Mouse (Mus musculus) gastrocnemius, postnatal 10 days (tissue): Measurements from ENCODE around the gene Tnfaip2. TPM values are rescaled to one million over a fixed set of nuclear protein-coding genes. Genes with fewer than 3 reads are reported as not detected.
A peak's percentile ranks its signal among the peaks of the same experiment; 100 is the strongest.

Experiments used
- DNase-seq: peaks from one replicate; pipeline ENCODE4 v3.0.0; 2021; ENCODE audit warnings: mixed read lengths
- total RNA-seq, 2 experiments: library from RNA; stranded (reverse); gene quantifications; 2 replicates each; pipeline ENCODE4 v1.2.3; 2021

The Tnfaip2 gene
- total RNA-seq, 2 experiments from 2014 or later, result 37.0 to 47.7 TPM

DNA sequence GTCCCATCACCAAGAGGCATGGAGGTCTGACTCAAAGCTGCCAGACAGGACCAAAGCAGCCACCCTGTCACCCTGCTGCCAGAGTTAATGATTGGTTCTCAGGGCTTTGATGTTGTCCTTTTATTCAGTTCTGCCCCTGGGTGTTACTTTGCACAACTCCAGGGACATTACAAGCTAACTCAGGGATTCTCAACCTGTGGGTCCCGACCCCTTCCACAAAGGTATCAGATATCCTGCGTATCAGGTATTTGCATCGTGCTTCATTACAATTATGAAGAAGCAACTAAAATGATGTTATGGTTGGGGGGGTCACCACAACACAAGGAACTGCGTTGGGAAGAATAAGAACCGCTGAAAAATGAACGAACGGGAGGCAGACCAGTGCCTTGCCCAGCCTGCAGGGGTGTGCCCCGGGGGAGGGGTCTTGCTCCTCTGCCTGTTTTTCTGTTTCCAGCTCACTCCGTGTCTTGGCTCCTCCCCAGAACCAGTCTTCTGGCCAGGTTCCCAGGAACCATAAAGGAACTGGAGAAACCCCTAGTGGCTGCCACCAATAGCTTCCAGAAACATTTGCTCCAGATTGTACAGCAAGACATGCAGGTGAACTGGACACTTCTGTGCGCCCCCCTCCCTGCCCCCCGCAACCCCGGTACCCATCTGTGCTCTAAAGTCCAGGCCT is 14.7 kb upstream of the Tnfaip2 start:
- no peak for DNase-seq

- no peak for DNase-seq
Observed at GRCm38 (mm10) chr12:111428364-111428763, 13.9 kb upstream of the Tnfaip2 start.

- peak; percentile 60 for DNase-seq
Observed at GRCm38 (mm10) chr12:111428961-111429911, 13.0 kb upstream of the Tnfaip2 start.

DNA sequence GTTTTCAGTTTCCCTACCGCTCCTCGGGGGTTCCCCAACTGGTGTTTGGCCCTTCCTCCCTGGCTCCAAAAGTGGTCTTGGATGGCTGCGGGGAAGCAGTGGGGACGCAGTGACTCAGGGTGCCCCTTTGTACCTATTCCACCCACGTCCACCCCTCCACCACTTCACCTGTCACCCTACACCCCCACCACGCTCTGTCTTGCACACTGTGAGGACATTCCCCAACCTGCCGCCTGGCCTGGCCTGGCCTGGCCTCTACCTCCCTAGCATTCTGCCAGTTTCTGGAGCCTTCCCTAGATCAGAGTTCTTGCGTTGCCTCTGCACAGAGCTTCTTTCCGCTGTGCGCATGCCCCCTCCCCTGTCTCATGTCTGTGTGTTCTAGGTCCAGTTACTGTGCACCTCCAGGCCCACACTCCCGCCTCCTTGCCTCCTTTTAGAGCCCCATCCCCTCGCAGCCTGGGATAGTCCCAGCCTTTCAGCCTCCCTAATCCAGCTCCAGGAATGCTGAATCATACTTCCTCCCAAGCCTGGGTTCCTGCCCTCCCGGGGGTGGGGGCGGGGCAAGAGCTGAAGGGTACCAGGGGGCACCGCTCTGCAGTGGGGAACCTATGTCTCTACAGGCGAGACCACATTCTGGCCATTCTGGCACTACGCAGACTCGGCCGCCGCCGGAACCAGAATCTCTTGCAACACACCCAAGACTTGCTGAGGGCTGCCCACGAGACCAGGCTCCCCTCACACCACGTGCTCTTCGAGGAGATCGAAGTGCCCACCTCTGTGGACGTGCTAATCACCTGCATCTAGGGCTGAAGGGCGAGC is 12.0 kb upstream of the Tnfaip2 start:
- DNase-seq, result no peak

GRCm38 (mm10) chr12:111430868-111431817 is 11.1 kb upstream of the Tnfaip2 start:
- DNase-seq, result no peak

DNA sequence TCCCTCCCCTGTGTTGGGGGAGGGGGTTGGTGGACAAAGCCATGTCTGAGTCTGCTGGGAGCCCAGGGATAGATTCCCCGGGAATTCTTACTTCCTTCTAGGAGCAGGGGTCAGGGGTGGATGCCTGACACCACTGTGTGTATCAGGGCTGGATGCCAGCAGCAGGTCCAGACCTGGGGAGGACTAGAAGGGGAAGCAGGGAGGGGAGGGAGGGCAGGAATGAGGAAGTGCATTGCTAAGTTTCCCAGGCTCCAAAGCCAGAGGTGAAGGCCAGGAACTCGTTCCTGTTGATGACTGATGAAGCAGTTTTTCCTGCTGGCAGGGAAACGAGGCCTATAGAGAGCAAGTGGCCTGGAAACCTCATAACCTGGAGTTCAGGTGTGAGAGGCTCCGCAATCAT is 10.2 kb upstream of the Tnfaip2 start:
- no peak for DNase-seq

- no peak for DNase-seq
Observed at GRCm38 (mm10) chr12:111432751-111433331, 9.4 kb upstream of the Tnfaip2 start.

DNA sequence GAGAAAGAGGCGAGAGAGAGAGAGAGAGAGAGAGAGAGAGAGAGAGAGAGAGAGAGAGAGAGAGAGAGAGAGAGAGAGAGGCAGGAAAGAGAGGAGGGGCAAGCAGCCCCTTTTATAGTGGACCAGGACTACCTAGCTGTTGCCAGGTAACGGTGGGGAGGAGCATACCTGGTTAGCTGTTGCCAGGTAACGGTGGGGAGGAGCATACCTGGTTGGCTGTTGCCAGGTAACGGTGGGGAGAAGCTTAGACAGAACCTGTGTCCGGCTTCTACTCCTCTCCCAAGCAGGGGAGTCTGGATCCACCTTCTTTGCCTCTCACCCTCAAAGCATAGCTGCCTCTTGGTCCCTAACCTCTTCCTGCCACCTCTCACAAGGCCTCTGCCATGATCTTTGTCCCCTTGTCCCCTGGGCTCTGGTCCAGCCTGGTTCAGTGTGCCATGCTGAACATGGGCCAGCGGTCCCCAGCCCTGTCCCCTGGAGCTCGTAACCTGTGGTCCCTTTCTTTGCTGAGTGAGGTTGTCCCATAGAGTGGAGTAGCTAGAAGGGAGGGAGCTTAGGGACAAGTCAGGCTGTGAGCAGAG is 8.0 kb upstream of the Tnfaip2 start:
- DNase-seq, result no peak

DNA sequence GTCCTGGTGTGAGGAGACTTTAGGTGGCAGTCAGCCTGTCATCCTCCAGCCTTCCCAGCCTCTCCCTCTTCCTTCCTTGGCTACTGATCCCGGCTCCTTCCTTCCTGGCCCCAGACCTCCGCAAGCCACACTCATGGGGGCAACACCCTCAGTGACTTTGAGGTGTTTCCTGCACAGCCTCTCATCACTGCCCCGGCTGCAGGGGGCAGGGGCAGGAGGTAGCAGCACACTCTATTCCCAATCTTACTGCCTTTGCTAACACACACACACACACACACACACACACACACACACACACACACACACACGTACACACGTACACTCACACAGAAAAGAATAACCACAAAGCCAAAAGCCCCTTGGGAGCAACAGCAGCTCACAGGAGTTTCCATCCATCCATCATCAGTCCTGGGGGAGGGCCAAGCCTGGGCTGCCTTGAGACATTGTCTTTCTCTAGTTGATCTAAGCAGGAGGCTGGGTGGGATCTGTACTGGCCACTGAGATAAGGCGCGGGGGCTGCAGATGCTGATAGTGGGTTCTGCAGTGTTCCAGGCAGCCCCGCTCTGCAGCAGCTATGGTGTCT is 7.4 kb upstream of the Tnfaip2 start:
- no peak for DNase-seq

DNA sequence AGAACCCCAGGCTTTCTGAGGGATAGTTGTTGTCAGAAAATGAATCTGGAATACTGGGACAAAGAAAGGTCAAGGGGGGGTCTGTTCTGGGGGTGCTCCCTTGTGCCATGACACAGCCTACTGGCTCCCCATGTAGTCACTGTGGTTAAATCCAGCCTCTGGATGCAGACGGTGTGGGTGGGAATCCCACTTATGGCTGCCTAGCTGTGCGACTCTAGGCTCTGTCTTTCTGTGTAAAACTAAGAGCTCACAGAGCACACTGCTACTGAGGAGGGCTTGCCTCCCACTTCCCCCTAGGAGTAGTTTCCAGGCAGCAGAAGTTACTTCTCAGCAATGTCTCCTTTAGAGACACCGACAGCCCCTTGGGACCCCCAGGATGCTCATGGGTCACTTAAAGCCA is 6.1 kb upstream of the Tnfaip2 start:
- DNase-seq, result no peak

- no peak for DNase-seq
Observed at GRCm38 (mm10) chr12:111436640-111437039, 5.6 kb upstream of the Tnfaip2 start.

GRCm38 (mm10) chr12:111437222-111437900 is 4.9 kb upstream of the Tnfaip2 start:
- DNase-seq, result no peak

- DNase-seq, result no peak
Observed at GRCm38 (mm10) chr12:111438850-111439249, 3.4 kb upstream of the Tnfaip2 start.

DNA sequence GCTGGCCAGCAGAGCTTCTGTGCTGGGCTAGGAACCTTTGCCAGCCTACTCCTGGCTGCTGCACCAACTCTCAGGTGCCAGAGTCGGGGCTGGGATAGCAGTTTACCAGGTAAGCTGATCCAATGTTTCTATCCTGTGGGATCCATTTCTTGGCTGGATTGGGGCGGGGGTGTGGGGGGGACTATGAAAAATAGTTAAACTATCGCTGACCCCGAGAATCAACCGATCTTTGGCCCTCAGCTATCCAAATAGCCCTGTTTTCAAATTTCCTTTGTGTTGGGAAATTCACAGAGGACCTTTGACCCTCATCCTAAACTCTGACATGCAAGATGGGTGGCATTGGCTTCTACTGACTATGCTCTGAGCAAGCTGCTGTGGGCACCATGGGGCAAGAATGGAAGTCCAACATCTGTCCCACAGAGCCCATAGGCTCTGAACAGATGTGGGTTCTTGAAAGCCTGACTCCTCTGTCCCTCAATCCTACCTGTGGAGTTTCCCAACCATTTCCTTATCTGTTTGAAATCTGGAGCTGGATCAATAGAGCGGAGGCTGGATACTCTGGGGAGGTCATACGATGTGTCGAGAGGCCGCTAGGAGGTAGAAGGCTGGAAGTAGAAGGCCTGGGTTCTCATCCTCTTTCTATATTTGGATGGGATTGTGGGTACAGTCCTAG is 1.4 kb upstream of the Tnfaip2 start:
- DNase-seq, result no peak

- no peak for DNase-seq
Observed at GRCm38 (mm10) chr12:111441523-111441922, 746 bp upstream of the Tnfaip2 start.

DNA sequence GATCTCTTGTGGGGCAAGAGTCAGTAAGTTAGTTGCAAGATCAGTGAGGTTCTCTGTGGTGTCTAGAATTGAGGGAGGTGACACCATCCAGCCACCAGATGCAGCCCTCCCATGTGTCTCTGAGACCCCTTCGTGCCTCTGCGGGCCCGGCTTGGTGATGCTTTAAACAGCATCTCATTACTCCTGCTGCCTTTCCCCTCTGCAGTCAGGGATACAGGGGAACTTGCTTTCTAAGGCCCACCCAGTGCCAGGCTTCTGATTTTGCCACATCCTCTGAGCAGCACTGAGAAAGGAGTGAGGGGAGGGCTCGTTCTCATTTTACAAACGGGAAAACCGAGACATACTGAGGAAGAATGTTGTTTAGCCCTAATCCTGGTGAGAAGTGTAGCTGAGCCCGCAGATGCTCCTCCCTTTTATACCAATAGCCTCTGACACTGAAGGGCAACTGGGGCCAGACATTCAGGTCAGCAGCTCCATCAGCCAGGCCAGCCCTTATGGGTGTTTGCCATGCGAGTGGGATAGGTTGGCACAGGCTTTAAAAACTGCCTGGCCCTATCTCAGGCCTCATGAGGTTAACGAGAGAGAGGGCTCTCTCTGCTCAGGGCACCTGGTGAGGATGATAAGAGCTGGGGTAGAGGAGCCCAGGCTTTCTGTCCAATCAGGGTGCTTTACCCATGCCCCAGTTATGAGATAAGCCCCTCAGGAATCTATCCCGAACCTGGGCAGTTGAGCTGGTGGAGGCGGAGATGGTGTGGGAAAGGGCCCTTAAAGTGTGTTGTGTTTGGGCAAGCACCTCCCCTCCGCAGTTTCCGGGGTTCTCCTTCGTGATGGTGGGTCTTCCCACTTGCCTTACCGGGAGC is 972 bp downstream of the Tnfaip2 start:
- DNase-seq, result no peak

DNA sequence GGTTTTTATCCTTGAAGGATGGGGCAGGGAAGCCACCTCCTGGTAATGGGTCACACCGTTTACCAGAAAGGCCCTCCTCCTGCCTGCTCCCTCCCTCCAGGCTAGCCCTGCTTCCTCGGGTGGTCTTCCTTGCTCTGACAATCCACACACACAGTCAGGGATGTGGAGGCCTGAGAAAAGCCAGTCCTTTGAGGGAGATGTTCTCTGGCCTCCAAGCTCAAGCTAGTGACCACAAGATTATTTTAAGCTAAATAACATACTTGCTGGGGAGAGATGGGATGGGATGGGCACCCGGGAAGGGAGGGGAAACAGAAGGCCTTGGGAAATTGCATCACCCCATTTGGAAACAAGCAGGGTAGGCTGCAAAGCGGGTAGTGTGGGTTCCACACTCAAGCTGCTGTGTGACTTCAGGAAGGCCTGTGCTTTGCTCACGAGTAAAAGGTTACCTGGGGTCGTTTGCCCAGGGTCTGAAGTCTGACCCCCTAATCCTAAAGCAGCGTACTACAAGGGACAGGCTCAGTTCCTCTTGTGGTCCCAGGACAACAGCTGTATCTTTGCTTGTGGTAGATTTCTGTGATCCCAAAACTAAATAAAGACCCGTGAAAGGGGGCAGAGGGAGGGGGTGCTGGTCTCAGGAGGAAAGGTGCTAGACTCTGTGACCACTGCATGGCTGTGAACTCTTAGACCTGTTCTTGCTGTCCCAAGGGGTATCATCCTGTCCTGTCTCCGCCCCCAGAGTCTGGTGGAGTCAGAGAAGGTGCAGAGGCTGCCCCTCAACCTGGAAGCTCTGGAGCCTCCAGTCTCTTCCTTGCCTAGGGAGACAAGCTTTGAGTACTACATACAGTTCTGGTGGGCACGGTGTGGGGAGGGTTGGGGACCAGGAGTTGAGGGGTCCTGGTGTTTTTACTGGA is 1.9 kb downstream of the Tnfaip2 start:
- DNase-seq, result no peak
